Mouse (Mus musculus) limb, embryonic 10.5 days (tissue): ENCODE measurements around the gene 1700025F22Rik. TPM values are rescaled to one million over a fixed set of nuclear protein-coding genes. Genes with fewer than 3 reads are reported as not detected.
A peak's percentile ranks its signal among the peaks of the same experiment; 100 is the strongest.
"Not testable (repeated sequence)": the region's sequence is repeated elsewhere in the genome, so short reads cannot be mapped to it uniquely, and the experiment has no call there.

Experiments
- DNase-seq: peaks from one replicate; pipeline ENCODE4 v3.0.0-alpha.2; 2017; ENCODE audit warnings: low spot score
- H3K27ac ChIP-seq: fragments of 300-500 bp; sonication (generic); 2 replicates; pipeline ENCODE4 v1.5.1; 2016; ENCODE audit warnings: mild to moderate bottlenecking
- H3K27me3 ChIP-seq: fragments of 300-500 bp; sonication (generic); 2 replicates; pipeline ENCODE4 v1.6.1; 2016; ENCODE audit warnings: low read depth, mild to moderate bottlenecking; ENCODE audit not compliant: poor library complexity, severe bottlenecking
- H3K36me3 ChIP-seq: fragments of 300-500 bp; sonication (generic); 2 replicates; pipeline ENCODE4 v1.6.1; 2016; ENCODE audit warnings: mild to moderate bottlenecking, moderate library complexity
- H3K4me1 ChIP-seq: fragments of 300-500 bp; sonication (generic); 2 replicates; pipeline ENCODE4 v1.6.1; 2016
- H3K4me3 ChIP-seq: fragments of 300-500 bp; sonication (generic); 2 replicates; pipeline ENCODE4 v1.5.1; 2016; ENCODE audit warnings: mild to moderate bottlenecking, moderate library complexity
- H3K9me3 ChIP-seq: fragments of 300-500 bp; sonication (generic); replicated peaks from 2 replicates; pipeline ENCODE4 v1.6.1; 2016; ENCODE audit warnings: mild to moderate bottlenecking
- WGBS: fragments of 180-500 bp; shearing (Covaris S2); methylation state at CpG from one replicate; pipeline ENCODE4 v1.1.7; 2016; 5-methylcytosine and 5-hydroxymethylcytosine counted together
- polyA plus RNA-seq: library from polyadenylated mRNA; unstranded; fragments of >200 nt; fragmentation: Nextera tagmentation; extraction: Ambion mirVana; gene quantifications from 2 replicates; pipeline ENCODE4 v1.2.1, GENCODE M21; 2016

1700025F22Rik gene
- not detected in 2 replicates for polyA plus RNA-seq

- Histone ChIP-seq H3K9me3 (no peaks in the 10 kb centered on the region), H3K27ac (no peak within 1 kb of the TSS), H3K36me3 (no peaks in the 10 kb centered on the region), H3K27me3 (no peaks in the 10 kb centered on the region), H3K4me1 (no peaks in the 10 kb centered on the region), H3K4me3 (no peak within 1 kb of the TSS)
- no peak for DNase-seq
- 40% methylated on average over 10 of the region's 10 CpGs for WGBS
Observed at GRCm38 (mm10) chr19:11165172-11165571, at the start of gene 1700025F22Rik. Gene 1700025F22Rik (minus strand): TSS chr19:11165320.

DNA sequence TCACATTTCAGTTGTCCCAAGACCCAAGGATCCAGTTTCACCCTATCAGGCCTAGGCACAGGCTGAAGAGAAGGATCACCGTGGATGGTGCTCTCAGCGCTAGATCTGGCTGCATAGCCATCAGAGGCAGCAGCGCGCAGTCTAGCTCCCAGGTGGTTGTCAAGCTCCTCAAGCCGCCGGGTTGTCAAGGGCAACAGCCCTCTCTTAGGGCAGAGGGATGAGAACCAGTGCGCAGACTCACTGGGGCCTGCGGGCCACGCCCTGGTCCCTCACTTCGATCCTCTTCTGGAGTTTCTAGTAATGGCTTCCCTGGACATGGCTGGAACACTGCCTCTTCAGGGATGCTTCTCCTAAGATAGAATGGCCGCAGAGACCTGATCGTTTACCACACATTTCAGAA, 31.4 kb upstream of the 1700025F22Rik start, which contains the start of gene Ms4a13:
Gene Ms4a13 (minus strand): TSS at position 192 of the 400 bp plus-strand sequence.
- Histone ChIP-seq H3K27ac (no peak within 1 kb of the TSS), H3K36me3 (no peaks in the 10 kb centered on the region), H3K4me1 (no peaks in the 10 kb centered on the region), H3K4me3 (no peak within 1 kb of the TSS), H3K27me3 (no peaks in the 10 kb centered on the region), H3K9me3 (no peaks in the 10 kb centered on the region)
- 67% methylated on average over 12 of the region's 12 CpGs for WGBS
- no peak for DNase-seq

DNA sequence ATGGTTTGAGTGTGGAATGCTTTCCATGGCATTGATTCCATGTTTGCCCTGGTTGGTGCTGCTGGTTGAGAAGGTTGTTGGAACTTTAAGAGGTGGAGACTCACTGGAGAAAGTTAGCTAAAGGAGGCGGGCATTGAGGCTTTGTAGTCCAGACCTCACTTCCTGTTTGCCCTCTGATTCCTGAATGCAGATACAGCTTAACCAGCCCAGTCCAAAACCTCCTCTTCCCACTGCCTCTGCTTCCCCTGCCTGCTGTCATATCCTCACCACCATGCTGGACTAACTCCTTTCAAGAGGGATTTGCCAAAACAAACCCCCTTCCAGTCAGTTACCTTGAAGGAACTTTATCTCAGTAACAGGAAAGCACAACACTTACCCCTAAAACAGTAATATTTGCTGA, 27.4 kb upstream of the 1700025F22Rik start:
- no peak for DNase-seq
- Histone ChIP-seq H3K4me1 (no peaks in the 10 kb centered on the region), H3K27me3 (no peaks in the 10 kb centered on the region), H3K27ac (no peak overlapping the region), H3K9me3 (no peaks in the 10 kb centered on the region), H3K36me3 (no peaks in the 10 kb centered on the region), H3K4me3 (no peak overlapping the region)
- 76% methylated on average over 1 of the region's 1 CpGs for WGBS

GRCm38 (mm10) chr19:11184121-11184520, 19.0 kb upstream of the 1700025F22Rik start:
- DNase-seq: no peak
- H3K36me3 ChIP-seq: no peaks in the 10 kb centered on the region
- H3K4me3 ChIP-seq: no peak overlapping the region
- no peaks in the 10 kb centered on the region for H3K27me3 ChIP-seq
- no peaks in the 10 kb centered on the region for H3K9me3 ChIP-seq
- WGBS: 17% methylated on average over 5 of the region's 5 CpGs
- no peaks in the 10 kb centered on the region for H3K4me1 ChIP-seq
- no peak overlapping the region for H3K27ac ChIP-seq

DNA sequence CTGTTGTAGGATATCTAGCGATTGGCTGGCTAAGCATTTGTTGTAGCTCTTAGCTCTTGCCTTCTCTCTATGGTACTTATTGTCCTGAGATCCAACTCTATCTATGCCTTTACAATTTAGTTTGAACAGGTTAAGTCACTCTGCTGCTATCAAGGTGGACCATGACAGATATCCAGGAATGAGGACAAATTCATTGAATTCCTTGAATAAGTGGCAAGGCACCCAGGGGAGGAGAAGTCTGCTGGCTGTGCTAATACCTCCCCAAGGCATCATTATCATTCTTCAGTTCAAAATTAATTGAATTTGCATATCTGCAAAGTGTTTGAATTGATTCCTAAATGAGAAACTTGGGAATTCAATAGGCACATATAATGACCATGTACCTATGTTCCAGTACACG, 12.3 kb upstream of the 1700025F22Rik start:
- 63% methylated on average over 2 of the region's 2 CpGs for WGBS
- DNase-seq: no peak
- no peak overlapping the region for H3K27ac ChIP-seq

GRCm38 (mm10) chr19:11157890-11158289, 7.2 kb downstream of the 1700025F22Rik start:
- H3K9me3 ChIP-seq, H3K27ac ChIP-seq, H3K4me3 ChIP-seq, H3K4me1 ChIP-seq, H3K27me3 ChIP-seq, DNase-seq, H3K36me3 ChIP-seq: not testable (repeated sequence)
- WGBS: 89% methylated on average over 6 of the region's 6 CpGs

More for the DNA sequence above, 12.3 kb upstream of the 1700025F22Rik start:
- Histone ChIP-seq H3K36me3 (no peaks in the 10 kb centered on the region), H3K4me1 (no peaks in the 10 kb centered on the region), H3K9me3 (no peaks in the 10 kb centered on the region), H3K27me3 (no peaks in the 10 kb centered on the region), H3K4me3 (no peak overlapping the region)

DNA sequence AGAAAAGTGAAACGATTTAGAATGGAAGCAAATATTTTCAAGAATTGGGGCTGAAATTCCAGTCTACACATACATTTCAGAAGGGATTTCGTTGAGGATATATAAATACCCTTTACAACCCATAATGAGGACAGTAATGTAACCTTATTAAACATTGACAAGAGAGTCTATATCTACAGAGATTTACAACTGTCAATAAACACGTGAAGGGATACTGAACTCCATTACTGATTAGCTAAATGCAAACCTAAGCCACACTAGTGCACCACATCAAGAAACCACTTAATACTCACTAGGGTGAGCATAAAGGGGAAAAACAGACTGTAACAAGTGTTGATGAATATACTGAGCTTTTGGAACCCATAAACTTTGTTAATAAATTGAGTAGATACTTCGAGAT, 29.8 kb downstream of the 1700025F22Rik start:
- Histone ChIP-seq H3K9me3 (no peaks in the 10 kb centered on the region), H3K4me3 (no peak overlapping the region), H3K27me3 (no peaks in the 10 kb centered on the region), H3K36me3 (no peaks in the 10 kb centered on the region), H3K4me1 (no peaks in the 10 kb centered on the region), H3K27ac (no peak overlapping the region)
- WGBS: 79% methylated on average over 4 of the region's 4 CpGs
- DNase-seq: no peak

- Histone ChIP-seq H3K4me1 (no peaks in the 10 kb centered on the region), H3K36me3 (no peaks in the 10 kb centered on the region), H3K9me3 (no peaks in the 10 kb centered on the region), H3K27me3 (no peaks in the 10 kb centered on the region), H3K27ac (no peak overlapping the region), H3K4me3 (no peak overlapping the region)
- 92% methylated on average over 2 of the region's 2 CpGs for WGBS
- no peak for DNase-seq
Observed at GRCm38 (mm10) chr19:11134852-11135251, 30.3 kb downstream of the 1700025F22Rik start.

GRCm38 (mm10) chr19:11130776-11131175, 34.3 kb downstream of the 1700025F22Rik start, which contains the start of gene 1700017D01Rik:
Gene 1700017D01Rik (minus strand): TSS chr19:11130876.
- not testable (repeated sequence) for H3K36me3 ChIP-seq, H3K4me3 ChIP-seq, H3K9me3 ChIP-seq, H3K27me3 ChIP-seq, H3K4me1 ChIP-seq, DNase-seq, H3K27ac ChIP-seq
- 85% methylated on average over 8 of the region's 8 CpGs for WGBS

GRCm38 (mm10) chr19:11129702-11130101, 35.4 kb downstream of the 1700025F22Rik start:
- Histone ChIP-seq H3K9me3 (no peaks in the 10 kb centered on the region), H3K36me3 (no peaks in the 10 kb centered on the region), H3K27ac (no peak overlapping the region), H3K27me3 (no peaks in the 10 kb centered on the region), H3K4me1 (no peaks in the 10 kb centered on the region), H3K4me3 (no peak overlapping the region)
- no peak for DNase-seq
- WGBS: 94% methylated on average over 1 of the region's 1 CpGs

DNA sequence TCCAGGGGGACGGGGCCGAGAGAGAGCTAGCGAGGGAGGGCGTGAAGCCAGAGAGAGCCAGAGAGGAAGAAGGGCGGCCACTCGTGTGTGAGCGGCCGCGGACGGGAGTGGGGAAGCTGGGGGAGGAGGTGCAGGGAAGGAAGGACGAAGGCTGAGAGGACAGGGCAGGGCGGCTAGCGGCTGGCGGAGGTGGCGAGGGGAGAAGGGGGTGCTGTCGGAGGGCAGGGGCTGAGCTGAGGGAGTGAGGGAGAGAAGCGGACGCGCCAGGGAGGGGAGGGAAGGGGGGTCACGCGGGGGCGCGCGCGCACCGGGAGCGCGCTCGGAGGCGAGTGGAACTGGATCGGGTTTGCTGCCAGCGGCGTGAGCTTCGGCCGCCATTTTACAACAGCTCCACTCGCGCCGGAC, 44.1 kb downstream of the 1700025F22Rik start:
- peak; percentile 60 for DNase-seq
- 2% methylated on average over 21 of the region's 38 CpGs for WGBS
- not testable (repeated sequence) for H3K9me3 ChIP-seq

GRCm38 (mm10) chr19:11119338-11119737, 45.8 kb downstream of the 1700025F22Rik start:
- H3K4me3 ChIP-seq: no peak overlapping the region
- H3K27me3 ChIP-seq: peaks cover 5% of the 10 kb centered on the region; the same call in 1 of the 2 replicates
- 87% methylated on average over 2 of the region's 2 CpGs for WGBS
- H3K27ac ChIP-seq: no peak overlapping the region
- DNase-seq: no peak
- H3K9me3 ChIP-seq: no peaks in the 10 kb centered on the region
- no peaks in the 10 kb centered on the region for H3K4me1 ChIP-seq
- no peaks in the 10 kb centered on the region for H3K36me3 ChIP-seq

More for the DNA sequence above, 44.1 kb downstream of the 1700025F22Rik start:
- not testable (repeated sequence) for H3K27me3 ChIP-seq, H3K4me1 ChIP-seq, H3K36me3 ChIP-seq
- H3K4me3 ChIP-seq: peak overlapping the region; percentile 44
- H3K27ac ChIP-seq: peak overlapping the region; percentile 64; the same call in 1 of the 2 replicates

- H3K36me3 ChIP-seq: no peaks in the 10 kb centered on the region
- DNase-seq: no peak
- H3K27me3 ChIP-seq: no peaks in the 10 kb centered on the region
- no peaks in the 10 kb centered on the region for H3K9me3 ChIP-seq
- H3K4me1 ChIP-seq: no peaks in the 10 kb centered on the region
- H3K4me3 ChIP-seq: no peak overlapping the region
- WGBS: 93% methylated on average over 3 of the region's 3 CpGs
- no peak overlapping the region for H3K27ac ChIP-seq
Observed at GRCm38 (mm10) chr19:11107746-11108145, 57.4 kb downstream of the 1700025F22Rik start.

DNA sequence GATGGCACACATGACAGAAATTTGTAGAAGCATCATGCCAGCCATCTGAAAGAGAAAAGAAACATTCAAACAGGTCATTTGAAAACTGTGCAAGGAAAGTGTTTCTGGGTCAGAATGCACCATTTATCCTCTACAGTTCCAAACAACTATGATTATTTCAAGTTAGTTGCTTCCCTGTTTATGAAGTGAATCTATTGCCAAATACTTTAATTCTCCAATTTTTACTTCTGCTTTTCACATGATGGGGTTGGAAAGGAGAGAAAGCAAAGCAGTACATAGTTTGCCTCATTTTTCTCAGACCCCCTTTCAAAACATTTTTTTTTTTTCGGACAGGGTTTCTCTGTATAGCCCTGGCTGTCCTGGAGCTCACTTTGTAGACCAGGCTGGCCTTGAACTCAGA, 63.2 kb downstream of the 1700025F22Rik start:
- Histone ChIP-seq H3K4me1 (no peaks in the 10 kb centered on the region), H3K36me3 (no peaks in the 10 kb centered on the region), H3K9me3 (no peaks in the 10 kb centered on the region), H3K4me3 (no peak overlapping the region), H3K27me3 (no peaks in the 10 kb centered on the region), H3K27ac (no peak overlapping the region)
- WGBS: 67% methylated on average over 1 of the region's 1 CpGs
- no peak for DNase-seq
